Mouse (Mus musculus) heart, postnatal 0 days (tissue): Measurements from ENCODE around the gene Chrna7.

Source experiments
- CTCF ChIP-seq: IDR thresholded peaks from 2 replicates; pipeline ENCODE4 v1.5.1; 2016; ENCODE audit warnings: antibody characterized with exemption, control low read depth, low read depth
- EP300 ChIP-seq: IDR thresholded peaks from 2 replicates; pipeline ENCODE4 v1.6.1; 2016; ENCODE audit warnings: antibody characterized with exemption, low read depth

DNA sequence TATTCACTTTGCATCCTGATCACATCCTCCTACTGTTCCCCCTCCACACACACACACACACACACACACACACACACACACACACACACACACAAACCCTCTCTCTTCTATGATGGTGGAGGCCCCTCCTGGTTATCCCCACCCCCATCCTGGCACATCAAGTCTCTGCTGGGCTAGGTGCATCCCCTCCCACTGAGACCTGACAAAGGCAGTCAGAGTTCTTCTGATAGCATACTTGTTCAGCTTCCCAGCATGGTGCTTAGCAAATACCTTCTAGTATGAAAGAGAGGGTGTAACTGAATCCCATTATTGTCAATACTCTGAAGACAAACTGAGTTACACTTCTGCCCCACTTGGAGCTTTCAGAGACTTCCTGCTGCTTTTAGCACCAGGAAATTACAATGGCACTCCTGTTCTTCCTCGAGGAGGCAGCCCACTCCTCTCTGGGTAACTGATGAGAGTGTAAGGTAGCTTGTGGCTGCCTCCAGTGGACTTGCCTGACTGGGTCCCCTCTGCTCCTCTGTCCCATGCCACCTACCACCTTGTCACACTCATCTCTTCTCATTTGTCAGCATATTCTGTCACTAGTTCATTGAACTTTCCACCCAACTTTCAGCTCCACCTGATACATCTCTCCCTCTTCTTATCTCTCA is 127.9 kb downstream of the Chrna7 start:
- TF ChIP-seq CTCF (no peak), EP300 (no peak)
